Mouse (Mus musculus) C2C12 (cell line): Measurements from ENCODE around the gene Zdhhc13.

Source experiments
- CEBPB ChIP-seq: IDR thresholded peaks from one replicate; pipeline ENCODE4 v1.6.1; 2011; ENCODE audit warnings: low read depth, mild to moderate bottlenecking, control low read depth, moderate library complexity
- CTCF ChIP-seq: IDR thresholded peaks from one replicate; pipeline ENCODE4 v1.5.1; 2011; ENCODE audit not compliant: control insufficient read depth, insufficient read depth, insufficient read length
- FOSL1 ChIP-seq: IDR thresholded peaks from one replicate; pipeline ENCODE4 v1.8.0; 2011; ENCODE audit warnings: mild to moderate bottlenecking, low read length; ENCODE audit not compliant: poor library complexity, insufficient read depth, severe bottlenecking
- MAX ChIP-seq: IDR thresholded peaks from one replicate; pipeline ENCODE4 v1.6.1; 2011; ENCODE audit warnings: mild to moderate bottlenecking, control low read depth
- MYOD1 ChIP-seq: IDR thresholded peaks from one replicate; pipeline ENCODE4 v1.6.1; 2011; ENCODE audit warnings: low read depth; ENCODE audit not compliant: control insufficient read depth, insufficient read length
- MYOG ChIP-seq: IDR thresholded peaks from one replicate; pipeline ENCODE4 v1.6.1; 2011; ENCODE audit not compliant: control insufficient read depth, insufficient read length; ENCODE audit errors: extremely low read depth
- USF1 ChIP-seq: IDR thresholded peaks from one replicate; pipeline ENCODE4 v1.6.1; 2011; ENCODE audit warnings: low read depth, mild to moderate bottlenecking, control low read depth, moderate library complexity

GRCm38 (mm10) chr7:48749298-48750163 lies 39.3 kb upstream of the Zdhhc13 start:
- TF ChIP-seq CTCF (peak; percentile 65), MYOG (no peak), MYOD1 (no peak), CEBPB (no peak), USF1 (no peak), MAX (no peak), FOSL1 (no peak)
